Comparison of ENCODE assay signal across 8 mouse cellular contexts in the genomic region with DNA sequence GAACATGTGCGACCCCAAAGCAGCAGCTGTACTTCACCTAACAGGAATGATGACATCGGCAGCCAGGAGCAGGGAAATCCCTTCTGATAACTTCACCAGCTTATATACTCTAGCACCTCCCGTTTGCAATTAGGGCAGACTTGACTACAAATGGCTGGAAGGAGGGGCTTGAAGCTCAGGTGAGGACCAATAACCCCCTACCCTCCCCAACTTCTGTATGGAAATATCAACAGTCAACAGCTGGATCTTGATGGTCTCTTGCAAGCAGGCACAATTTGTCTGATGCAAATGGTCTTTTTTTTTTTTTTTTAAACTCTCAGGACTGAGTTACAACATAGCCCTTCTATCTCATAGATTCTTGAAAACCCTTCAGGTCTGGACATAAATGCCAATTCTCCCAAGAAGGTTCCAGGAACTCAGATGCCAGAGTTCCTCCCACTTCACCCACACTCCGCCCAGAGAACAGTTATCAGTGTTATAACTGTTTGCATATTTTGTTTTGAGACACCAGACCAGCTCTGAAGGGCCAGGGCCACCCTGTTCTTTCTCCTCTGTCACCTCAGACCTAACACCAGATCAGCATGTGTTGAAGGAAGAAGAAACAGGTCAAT. TPM values are rescaled to one million over a fixed set of nuclear protein-coding genes. Genes with fewer than 3 reads are reported as not detected.
DNase-seq lines count a peak whose midpoint lies in the region; ATAC-seq and TF ChIP-seq lines count a peak whose summit lies in the region.

TSS of gene Tet3 (minus strand) at position 51 of the 611 bp plus-strand sequence.

- ATAC-seq in forebrain, embryonic 15.5 days (replicated peaks) = no peak
- ATAC-seq in hindbrain, embryonic 11.5 days (ENCODE audit: low FRiP score) = no peak
- ATAC-seq in liver, embryonic 15.5 days (ENCODE audit: insufficient read depth) = no peak
- no peak for ATAC-seq in stomach, postnatal 0 days (ENCODE audit: low FRiP score, low TSS enrichment)

- no peaks in the 10 kb centered on the region for H3K36me3 ChIP-seq in forebrain, embryonic 15.5 days
- H3K36me3 ChIP-seq in hindbrain, embryonic 11.5 days (ENCODE audit: control insufficient read depth, insufficient read depth, low read length) = no peaks in the 10 kb centered on the region
- H3K36me3 ChIP-seq in liver, embryonic 15.5 days (replicated peaks) = no peaks in the 10 kb centered on the region
- no peaks in the 10 kb centered on the region for H3K36me3 ChIP-seq in stomach, postnatal 0 days (ENCODE audit: control insufficient read depth, insufficient read depth, low read length)

- no peak within 1 kb of the TSS for H3K4me2 ChIP-seq in forebrain, embryonic 15.5 days (replicated peaks)
- H3K4me2 ChIP-seq in hindbrain, embryonic 11.5 days (replicated peaks; ENCODE audit: low read depth, low read length) = no peak within 1 kb of the TSS
- no peak within 1 kb of the TSS for H3K4me2 ChIP-seq in liver, embryonic 15.5 days
- H3K4me2 ChIP-seq in stomach, postnatal 0 days (replicated peaks; ENCODE audit: low read depth) = no peak within 1 kb of the TSS; the same call in 1 of the 2 replicates

- no peak for DNase-seq in thymus, postnatal 0 days (ENCODE audit: low spot score)
- no peak for DNase-seq in thymus, adult 18-20 months
- DNase-seq in hindbrain, embryonic 11.5 days (ENCODE audit: low spot score) = no peak
- peak; percentile 11 for DNase-seq in stomach, postnatal 0 days (ENCODE audit: low spot score)
- DNase-seq in spleen, adult 18-20 months = no peak
- no peak for DNase-seq in urinary bladder, postnatal 36 days (ENCODE audit: low spot score in 2 of 2)

- WGBS in forebrain, embryonic 15.5 days = 81% methylated on average over 4 of the region's 4 CpGs
- WGBS in hindbrain, embryonic 11.5 days = 81% methylated on average over 4 of the region's 4 CpGs
- 33% methylated on average over 4 of the region's 4 CpGs for WGBS in liver, embryonic 15.5 days (ENCODE audit: insufficient replicate concordance)
- 50% methylated on average over 4 of the region's 4 CpGs for WGBS in stomach, postnatal 0 days

- H3K27ac ChIP-seq in forebrain, embryonic 15.5 days (replicated peaks) = no peak within 1 kb of the TSS
- no peak within 1 kb of the TSS for H3K27ac ChIP-seq in hindbrain, embryonic 11.5 days (ENCODE audit: low read depth, low read length)
- H3K27ac ChIP-seq in liver, embryonic 15.5 days (replicated peaks) = no peak within 1 kb of the TSS
- peak within 1 kb of the TSS; percentile 97 for H3K27ac ChIP-seq in stomach, postnatal 0 days (replicated peaks)

- TF ChIP-seq EP300 in stomach, postnatal 0 days (optimal IDR thresholded peaks at IDR 0.05) = no peak

- H3K4me3 ChIP-seq in forebrain, embryonic 15.5 days = no peak within 1 kb of the TSS
- no peak within 1 kb of the TSS for H3K4me3 ChIP-seq in hindbrain, embryonic 11.5 days (ENCODE audit: low read depth, low read length)
- no peak within 1 kb of the TSS for H3K4me3 ChIP-seq in liver, embryonic 15.5 days (replicated peaks)
- no peak within 1 kb of the TSS for H3K4me3 ChIP-seq in stomach, postnatal 0 days (ENCODE audit: low read depth, low read length)

- H3K9me3 ChIP-seq in forebrain, embryonic 15.5 days = no peaks in the 10 kb centered on the region
- no peaks in the 10 kb centered on the region for H3K9me3 ChIP-seq in hindbrain, embryonic 11.5 days (ENCODE audit: control insufficient read depth, low read length)
- H3K9me3 ChIP-seq in liver, embryonic 15.5 days (replicated peaks) = no peaks in the 10 kb centered on the region
- H3K9me3 ChIP-seq in stomach, postnatal 0 days (ENCODE audit: control insufficient read depth, low read length) = no peaks in the 10 kb centered on the region

- no peak within 1 kb of the TSS for H3K9ac ChIP-seq in forebrain, embryonic 15.5 days (replicated peaks)
- no peak within 1 kb of the TSS for H3K9ac ChIP-seq in hindbrain, embryonic 11.5 days (ENCODE audit: low read depth, low read length)
- no peak within 1 kb of the TSS for H3K9ac ChIP-seq in liver, embryonic 15.5 days
- H3K9ac ChIP-seq in stomach, postnatal 0 days (ENCODE audit: low read length) = no peak within 1 kb of the TSS

- peaks cover 22% of the 10 kb centered on the region for H3K4me1 ChIP-seq in forebrain, embryonic 15.5 days
- peaks cover 11% of the 10 kb centered on the region for H3K4me1 ChIP-seq in hindbrain, embryonic 11.5 days (replicated peaks; ENCODE audit: control insufficient read depth, insufficient read depth, low read length)
- H3K4me1 ChIP-seq in liver, embryonic 15.5 days (replicated peaks) = peaks cover 54% of the 10 kb centered on the region
- peaks cover 9% of the 10 kb centered on the region; the same call in 1 of the 2 replicates for H3K4me1 ChIP-seq in stomach, postnatal 0 days (replicated peaks; ENCODE audit: control insufficient read depth, insufficient read depth)

- H3K27me3 ChIP-seq in forebrain, embryonic 15.5 days = no peaks in the 10 kb centered on the region
- no peaks in the 10 kb centered on the region for H3K27me3 ChIP-seq in hindbrain, embryonic 11.5 days (ENCODE audit: control insufficient read depth, insufficient read depth, low read length)
- H3K27me3 ChIP-seq in liver, embryonic 15.5 days = peaks cover 36% of the 10 kb centered on the region
- H3K27me3 ChIP-seq in stomach, postnatal 0 days (ENCODE audit: control insufficient read depth, insufficient read depth, low read length) = no peaks in the 10 kb centered on the region

- no peak for TF ChIP-seq CTCF in stomach, postnatal 0 days (IDR thresholded peaks at IDR 0.05; ENCODE audit: low read depth)

RNA-seq across cellular contexts. Expression of gene Tet3, which starts in this region (rescaled TPM):
- polyA plus RNA-seq in thymus, postnatal 0 days (2015; fragmentation: Nextera tagmentation; extraction: Ambion mirVana) = 19.7 and 24.1 TPM in 2 replicates
- polyA plus RNA-seq in forebrain, embryonic 15.5 days (2015; fragmentation: Nextera tagmentation; extraction: Ambion mirVana) = 71.3 and 73.7 TPM in 2 replicates
- 45.3 and 55.6 TPM in 2 replicates for polyA plus RNA-seq in hindbrain, embryonic 11.5 days (2014; fragmentation: Nextera tagmentation; extraction: Ambion mirVana)
- polyA plus RNA-seq in liver, embryonic 15.5 days (2015; fragmentation: Nextera tagmentation; extraction: Ambion mirVana) = 10.8 and 11.4 TPM in 2 replicates
- polyA plus RNA-seq in stomach, postnatal 0 days (2015; fragmentation: Nextera tagmentation; extraction: Ambion mirVana) = 21.4 and 22.7 TPM in 2 replicates
